8 mouse cellular contexts compared by ENCODE assay signal in genomic region chr15:5185366-5186292, GRCm38 (mm10). TPM values are rescaled to one million over a fixed set of nuclear protein-coding genes. Genes with fewer than 3 reads are reported as not detected.
DNase-seq lines count a peak whose midpoint lies in the region; ATAC-seq lines count a peak whose summit lies in the region.

Ttc33 (plus strand) TSS chr15:5185525.

- peak within 1 kb of the TSS; percentile 91 for H3K4me2 ChIP-seq in hindbrain, embryonic 14.5 days (replicated peaks)

- no peaks in the 10 kb centered on the region for H3K27me3 ChIP-seq in hindbrain, embryonic 14.5 days (ENCODE audit: control insufficient read depth, insufficient read depth, low read length)

- peaks cover 13% of the 10 kb centered on the region; the same call in 1 of the 2 replicates for H3K4me1 ChIP-seq in hindbrain, embryonic 14.5 days (replicated peaks; ENCODE audit: control insufficient read depth, insufficient read depth, low read length)

- peak; percentile 58 for DNase-seq in T-cell, adult 2 months (ENCODE audit: low spot score)
- peak; percentile 84 to 86 for DNase-seq in cerebellum, postnatal 25 days
- DNase-seq in frontal cortex, postnatal 25 days (ENCODE audit: low spot score in 2 of 2): peak; percentile 61 to 76
- DNase-seq in hindbrain, embryonic 14.5 days (ENCODE audit: low spot score): peak; percentile 83
- peak; percentile 69 to 71 for DNase-seq in layer of hippocampus, postnatal 25 days (ENCODE audit: extremely low spot score in 1 of 2, low spot score in 1 of 2)
- DNase-seq in lung, postnatal 14 days: peak; percentile 78
- peak; percentile 71 for DNase-seq in ovary, postnatal 36 days (ENCODE audit: low spot score)
- DNase-seq in thymus, postnatal 14 days: peak; percentile 76

- no peaks in the 10 kb centered on the region for H3K9me3 ChIP-seq in hindbrain, embryonic 14.5 days (ENCODE audit: control insufficient read depth, low read length)

- H3K9ac ChIP-seq in hindbrain, embryonic 14.5 days: peak within 1 kb of the TSS; percentile 82

- WGBS in hindbrain, embryonic 14.5 days: under 1% methylated on average over 55 of the region's 55 CpGs

- H3K27ac ChIP-seq in hindbrain, embryonic 14.5 days: peak within 1 kb of the TSS; percentile 78

- H3K36me3 ChIP-seq in hindbrain, embryonic 14.5 days (replicated peaks; ENCODE audit: control insufficient read depth, insufficient read depth): peaks cover 10% of the 10 kb centered on the region

- peak; percentile 89 for ATAC-seq in hindbrain, embryonic 14.5 days (ENCODE audit: low FRiP score)

- H3K4me3 ChIP-seq in hindbrain, embryonic 14.5 days (replicated peaks; ENCODE audit: low read length): peak within 1 kb of the TSS; percentile 91

RNA-seq across cellular contexts. Expression of gene Ttc33, which starts in this region (rescaled TPM):
- polyA plus RNA-seq in hindbrain, embryonic 14.5 days (2014; fragmentation: Nextera tagmentation; extraction: Ambion mirVana): 58.7 and 61.0 TPM in 2 replicates
- total RNA-seq in layer of hippocampus, postnatal 25 days (2021): 10 to 100 TPM; 71.6 to 77.5 TPM

Comparison
In these comparisons a context has a peak if more than half of its experiments do, and no peak if none do; other contexts are left out.
1. Peak in every context shown above with its lines: DNase-seq, ATAC-seq, H3K4me3 ChIP-seq and H3K27ac ChIP-seq.